In genomic region chr2:178888704-178889103, GRCm38 (mm10) we compare ENCODE assay signal across 9 mouse cellular contexts.
A peak's percentile ranks its signal among the peaks of the same experiment; 100 is the strongest.
DNase-seq lines count a peak whose midpoint lies in the region; ATAC-seq lines count a peak whose summit lies in the region.
"Had no signal": no experiment of that assay in that cellular context is flagged by ENCODE, and none has a peak within 500 bp of the region (broad histone marks: within the 10 kb centered on the region; RNA-seq: fewer than 3 reads in every experiment).

No protein-coding gene starts in this region.

- H3K36me3 ChIP-seq in hindbrain, embryonic 16.5 days (ENCODE audit: control insufficient read depth, insufficient read depth, low read length) = no peaks in the 10 kb centered on the region
- no peaks in the 10 kb centered on the region for H3K36me3 ChIP-seq in hindbrain, embryonic 11.5 days (ENCODE audit: control insufficient read depth, insufficient read depth, low read length)

- no peak overlapping the region for H3K4me2 ChIP-seq in hindbrain, embryonic 16.5 days (ENCODE audit: low read length)
- no peak overlapping the region for H3K4me2 ChIP-seq in hindbrain, embryonic 11.5 days (replicated peaks; ENCODE audit: low read depth, low read length)

- no peak overlapping the region for H3K9ac ChIP-seq in hindbrain, embryonic 16.5 days (ENCODE audit: low read depth, low read length)
- H3K9ac ChIP-seq in hindbrain, embryonic 11.5 days (ENCODE audit: low read depth, low read length) = no peak overlapping the region

- H3K4me3 ChIP-seq in hindbrain, embryonic 16.5 days (ENCODE audit: low read length) = no peak overlapping the region
- no peak overlapping the region for H3K4me3 ChIP-seq in hindbrain, embryonic 11.5 days (ENCODE audit: low read depth, low read length)

- DNase-seq in hindbrain, embryonic 11.5 days (ENCODE audit: low spot score) = no peak
- DNase-seq in right cerebral cortex, postnatal 4 days = peak; percentile 20
- DNase-seq in right cerebral cortex, postnatal 25 days = no peak
- DNase-seq in lung, adult 18-20 months = peak; percentile 9 to 14
- no peak for DNase-seq in spleen, adult 12 weeks (ENCODE audit: low spot score)
- DNase-seq: cerebellum, adult 11-12 months; spleen, adult 18-20 months had no signal

- WGBS in hindbrain, embryonic 16.5 days = 62% methylated on average over 6 of the region's 6 CpGs
- WGBS in hindbrain, embryonic 11.5 days = 83% methylated on average over 6 of the region's 6 CpGs

- peak; percentile 37; the same call in 1 of the 2 replicates for ATAC-seq in hindbrain, embryonic 16.5 days
- no peak for ATAC-seq in hindbrain, embryonic 11.5 days (ENCODE audit: low FRiP score)
- ATAC-seq in erythroid progenitor cell, adult 5-6 weeks (replicated peaks; ENCODE audit: low FRiP score, poor library complexity, severe bottlenecking) = no peak

- H3K9me3 ChIP-seq in hindbrain, embryonic 16.5 days (ENCODE audit: control insufficient read depth, low read length) = no peaks in the 10 kb centered on the region
- H3K9me3 ChIP-seq in hindbrain, embryonic 11.5 days (ENCODE audit: control insufficient read depth, low read length) = no peaks in the 10 kb centered on the region

- no peaks in the 10 kb centered on the region for H3K27me3 ChIP-seq in hindbrain, embryonic 16.5 days (replicated peaks; ENCODE audit: control insufficient read depth, insufficient read depth, low read length)
- no peaks in the 10 kb centered on the region for H3K27me3 ChIP-seq in hindbrain, embryonic 11.5 days (ENCODE audit: control insufficient read depth, insufficient read depth, low read length)

- H3K27ac ChIP-seq in hindbrain, embryonic 16.5 days (ENCODE audit: low read depth, low read length) = no peak overlapping the region
- no peak overlapping the region for H3K27ac ChIP-seq in hindbrain, embryonic 11.5 days (ENCODE audit: low read depth, low read length)

- H3K4me1 ChIP-seq in hindbrain, embryonic 16.5 days (ENCODE audit: control insufficient read depth, insufficient read depth, low read depth, low read length) = no peaks in the 10 kb centered on the region
- H3K4me1 ChIP-seq in hindbrain, embryonic 11.5 days (replicated peaks; ENCODE audit: control insufficient read depth, insufficient read depth, low read length) = no peaks in the 10 kb centered on the region

Comparison
In these comparisons a context has a peak if more than half of its experiments do, and no peak if none do; other contexts are left out.
1. DNase-seq: peak in right cerebral cortex, postnatal 4 days (single experiment) and lung, adult 18-20 months (2 of 2); none in hindbrain, embryonic 11.5 days (single experiment), right cerebral cortex, postnatal 25 days (single experiment) and spleen, adult 12 weeks (single experiment).